Mouse (Mus musculus) liver, embryonic 13.5 days (tissue): ENCODE results near the gene Nol9. TPM values are rescaled to one million over a fixed set of nuclear protein-coding genes. Genes with fewer than 3 reads are reported as not detected.
"Not testable (repeated sequence)": the region's sequence is repeated elsewhere in the genome, so short reads cannot be mapped to it uniquely, and the experiment has no call there.

Experiments used
- ATAC-seq: fragments of 200-750 bp; cut with Nextera tagmentation; 2 replicates; pipeline ENCODE4 v1.8.0; 2017; ENCODE audit warnings: low read depth, mild to moderate bottlenecking, moderate number of reproducible peaks, moderate library complexity
- DNase-seq: peaks from one replicate; pipeline ENCODE4 v3.0.0; 2022
- H3K27ac ChIP-seq: fragments of 300-500 bp; sonication (generic); 2 replicates; pipeline ENCODE4 v1.5.1; 2015; ENCODE audit warnings: moderate library complexity, mild to moderate bottlenecking, inconsistent platforms
- H3K27me3 ChIP-seq: fragments of 300-500 bp; sonication (generic); 2 replicates; pipeline ENCODE4 v1.6.1; 2015; ENCODE audit warnings: mild to moderate bottlenecking, inconsistent platforms
- H3K36me3 ChIP-seq: fragments of 300-500 bp; sonication (generic); 2 replicates; pipeline ENCODE4 v1.6.1; 2015; ENCODE audit warnings: mild to moderate bottlenecking, inconsistent platforms
- H3K4me1 ChIP-seq: fragments of 300-500 bp; sonication (generic); replicated peaks from 2 replicates; pipeline ENCODE4 v1.6.1; 2015; ENCODE audit warnings: inconsistent platforms
- H3K4me2 ChIP-seq: fragments of 300-500 bp; sonication (generic); 2 replicates; pipeline ENCODE4 v1.6.1; 2015; ENCODE audit warnings: inconsistent platforms, mild to moderate bottlenecking, moderate library complexity
- H3K4me3 ChIP-seq: fragments of 300-500 bp; sonication (generic); replicated peaks from 2 replicates; pipeline ENCODE4 v1.5.1; 2015; ENCODE audit warnings: mild to moderate bottlenecking, inconsistent platforms
- H3K9ac ChIP-seq: fragments of 300-500 bp; sonication (generic); 2 replicates; pipeline ENCODE4 v1.6.1; 2015; ENCODE audit warnings: mild to moderate bottlenecking, inconsistent platforms
- H3K9me3 ChIP-seq: fragments of 300-500 bp; sonication (generic); replicated peaks from 2 replicates; pipeline ENCODE4 v1.6.1; 2016; ENCODE audit warnings: inconsistent platforms
- WGBS: fragments of 180-500 bp; shearing (Covaris S2); methylation state at CpG from one replicate; pipeline ENCODE4 v1.1.7; 2015; ENCODE audit not compliant: insufficient replicate concordance; 5-methylcytosine and 5-hydroxymethylcytosine counted together
- polyA plus RNA-seq: library from polyadenylated mRNA; unstranded; fragments of >200 nt; fragmentation: Nextera tagmentation; extraction: Ambion mirVana; gene quantifications from 2 replicates; pipeline ENCODE4 v1.2.1, GENCODE M21; 2015

Gene Nol9
- polyA plus RNA-seq, 1 experiment from 2014 or later, result 21.9 TPM

- 24% methylated on average over 5 of the region's 5 CpGs for WGBS
- H3K27me3 ChIP-seq, result peaks cover 9% of the 10 kb centered on the region
- no peak for DNase-seq
- no peaks in the 10 kb centered on the region for H3K9me3 ChIP-seq
- no peak overlapping the region for H3K4me3 ChIP-seq
- no peak overlapping the region for H3K27ac ChIP-seq
- peaks cover 12% of the 10 kb centered on the region for H3K36me3 ChIP-seq
- H3K4me2 ChIP-seq, result no peak overlapping the region
- no peak for ATAC-seq
- H3K9ac ChIP-seq, result no peak overlapping the region
- peaks cover 49% of the 10 kb centered on the region for H3K4me1 ChIP-seq
Observed at GRCm38 (mm10) chr4:152029087-152029486, 10.0 kb upstream of the Nol9 start.

GRCm38 (mm10) chr4:152029997-152030396, 9.1 kb upstream of the Nol9 start:
- H3K9ac ChIP-seq, result no peak overlapping the region
- H3K4me3 ChIP-seq, result no peak overlapping the region
- no peak overlapping the region for H3K27ac ChIP-seq
- no peaks in the 10 kb centered on the region for H3K9me3 ChIP-seq
- H3K27me3 ChIP-seq, result peaks cover 9% of the 10 kb centered on the region
- H3K36me3 ChIP-seq, result 0 out of 2 replicates have a peak, but pooled peaks cover 5% of the 10 kb centered on the region
- ATAC-seq (no peak), DNase-seq (no peak)
- peaks cover 40% of the 10 kb centered on the region for H3K4me1 ChIP-seq
- WGBS, result 80% methylated on average over 4 of the region's 4 CpGs
- H3K4me2 ChIP-seq, result no peak overlapping the region

- 81% methylated on average over 13 of the region's 13 CpGs for WGBS
- no peak overlapping the region for H3K4me2 ChIP-seq
- H3K9ac ChIP-seq, result no peak overlapping the region
- no peak overlapping the region for H3K27ac ChIP-seq
- H3K4me3 ChIP-seq, result no peak overlapping the region
- H3K9me3 ChIP-seq, result no peaks in the 10 kb centered on the region
- peaks cover 9% of the 10 kb centered on the region for H3K27me3 ChIP-seq
- no peaks in the 10 kb centered on the region for H3K36me3 ChIP-seq
- H3K4me1 ChIP-seq, result peaks cover 16% of the 10 kb centered on the region
- ATAC-seq (no peak), DNase-seq (no peak)
Observed at GRCm38 (mm10) chr4:152032922-152033321, 6.2 kb upstream of the Nol9 start.

- H3K4me1 ChIP-seq, result peaks cover 31% of the 10 kb centered on the region
- H3K27me3 ChIP-seq, H3K4me3 ChIP-seq, H3K36me3 ChIP-seq, H3K9ac ChIP-seq, H3K9me3 ChIP-seq, H3K4me2 ChIP-seq, H3K27ac ChIP-seq, DNase-seq, ATAC-seq: not testable (repeated sequence)
- 84% methylated on average over 6 of the region's 6 CpGs for WGBS
Observed at GRCm38 (mm10) chr4:152036464-152036863, 2.7 kb upstream of the Nol9 start.

GRCm38 (mm10) chr4:152038225-152038984, 716 bp upstream of the Nol9 start, which contains the start of gene Tas1r1:
Gene Tas1r1 (minus strand): TSS chr4:152038568.
- H3K4me1 ChIP-seq, result peaks cover 36% of the 10 kb centered on the region
- peak within 1 kb of the TSS; percentile 96 for H3K4me2 ChIP-seq
- peak within 1 kb of the TSS; percentile 91 for H3K9ac ChIP-seq
- H3K9me3 ChIP-seq, result no peaks in the 10 kb centered on the region
- peaks cover 26% of the 10 kb centered on the region for H3K36me3 ChIP-seq
- WGBS, result 38% methylated on average over 10 of the region's 10 CpGs
- peak within 1 kb of the TSS; percentile 69; the same call in 1 of the 2 replicates for H3K27ac ChIP-seq
- ATAC-seq (no peak), DNase-seq (no peak)
- peak within 1 kb of the TSS; percentile 92 for H3K4me3 ChIP-seq
- no peaks in the 10 kb centered on the region for H3K27me3 ChIP-seq

GRCm38 (mm10) chr4:152039831-152040310, 750 bp downstream of the Nol9 start:
- 2% methylated on average over 25 of the region's 25 CpGs for WGBS
- H3K9ac ChIP-seq, result peak overlapping the region; percentile 91
- peak overlapping the region; percentile 69 for H3K27ac ChIP-seq

GRCm38 (mm10) chr4:152041924-152042641, 3.0 kb downstream of the Nol9 start:
- Histone ChIP-seq H3K27ac (no peak overlapping the region), H3K9ac (no peak overlapping the region), H3K9me3 (no peaks in the 10 kb centered on the region), H3K4me1 (peaks cover 36% of the 10 kb centered on the region), H3K27me3 (no peaks in the 10 kb centered on the region), H3K36me3 (peaks cover 61% of the 10 kb centered on the region), H3K4me2 (no peak overlapping the region), H3K4me3 (no peak overlapping the region)
- ATAC-seq, result no peak
- 90% methylated on average over 22 of the region's 22 CpGs for WGBS
- no peak for DNase-seq

More at GRCm38 (mm10) chr4:152039831-152040310, 750 bp downstream of the Nol9 start:
- ATAC-seq (no peak), DNase-seq (no peak)
- Histone ChIP-seq H3K4me2 (peak overlapping the region; percentile 96), H3K36me3 (peaks cover 40% of the 10 kb centered on the region), H3K9me3 (no peaks in the 10 kb centered on the region), H3K4me1 (peaks cover 36% of the 10 kb centered on the region), H3K27me3 (no peaks in the 10 kb centered on the region), H3K4me3 (peak overlapping the region; percentile 92)

- WGBS, result 76% methylated on average over 3 of the region's 3 CpGs
Observed at GRCm38 (mm10) chr4:152043171-152043570, 4.0 kb downstream of the Nol9 start.

GRCm38 (mm10) chr4:152044609-152045008, 5.5 kb downstream of the Nol9 start:
- peaks cover 27% of the 10 kb centered on the region for H3K4me1 ChIP-seq
- H3K9ac ChIP-seq, result no peak overlapping the region
- peaks cover 85% of the 10 kb centered on the region for H3K36me3 ChIP-seq
- 82% methylated on average over 6 of the region's 6 CpGs for WGBS
- H3K27ac ChIP-seq, result no peak overlapping the region
- H3K9me3 ChIP-seq, result no peaks in the 10 kb centered on the region
- H3K27me3 ChIP-seq, result no peaks in the 10 kb centered on the region
- H3K4me2 ChIP-seq, result no peak overlapping the region
- no peak overlapping the region for H3K4me3 ChIP-seq
- ATAC-seq (no peak), DNase-seq (no peak)

More at GRCm38 (mm10) chr4:152043171-152043570, 4.0 kb downstream of the Nol9 start:
- H3K27ac ChIP-seq, result no peak overlapping the region; the same call in 1 of the 2 replicates
- no peak overlapping the region for H3K4me3 ChIP-seq
- no peaks in the 10 kb centered on the region for H3K27me3 ChIP-seq
- H3K4me1 ChIP-seq, result peaks cover 35% of the 10 kb centered on the region
- no peaks in the 10 kb centered on the region for H3K9me3 ChIP-seq
- no peak overlapping the region for H3K9ac ChIP-seq
- peaks cover 72% of the 10 kb centered on the region for H3K36me3 ChIP-seq
- no peak for ATAC-seq
- no peak for DNase-seq
- H3K4me2 ChIP-seq, result no peak overlapping the region

GRCm38 (mm10) chr4:152062390-152063110, 23.4 kb downstream of the Nol9 start:
- H3K9ac ChIP-seq, result no peak overlapping the region
- H3K27ac ChIP-seq, result 0 out of 2 replicates have a peak overlapping the region, but pooled peaks have one; percentile 2
- H3K4me3 ChIP-seq, result no peak overlapping the region
- H3K4me1 ChIP-seq, result peaks cover 20% of the 10 kb centered on the region
- WGBS, result 73% methylated on average over 9 of the region's 9 CpGs
- H3K27me3 ChIP-seq, result no peaks in the 10 kb centered on the region
- H3K4me2 ChIP-seq, result no peak overlapping the region
- DNase-seq (no peak), ATAC-seq (peak; percentile 41)
- peaks cover 44% of the 10 kb centered on the region for H3K36me3 ChIP-seq
- no peaks in the 10 kb centered on the region for H3K9me3 ChIP-seq

GRCm38 (mm10) chr4:152067280-152067679, 28.2 kb downstream of the Nol9 start:
- Histone ChIP-seq H3K9ac (no peak overlapping the region), H3K36me3 (no peaks in the 10 kb centered on the region), H3K9me3 (no peaks in the 10 kb centered on the region), H3K4me1 (peaks cover 27% of the 10 kb centered on the region), H3K4me2 (no peak overlapping the region), H3K27ac (no peak overlapping the region), H3K27me3 (peaks cover 6% of the 10 kb centered on the region; the same call in 1 of the 2 replicates), H3K4me3 (no peak overlapping the region)
- DNase-seq, result no peak
- ATAC-seq, result peak; percentile 35
